Mouse (Mus musculus) lung, postnatal 4 days (tissue): ENCODE results near the gene Ajm1.

Experiments
- DNase-seq, 2 experiments: peaks; one replicate each; pipeline ENCODE4 v3.0.0; 2021

Gene Ajm1

DNA sequence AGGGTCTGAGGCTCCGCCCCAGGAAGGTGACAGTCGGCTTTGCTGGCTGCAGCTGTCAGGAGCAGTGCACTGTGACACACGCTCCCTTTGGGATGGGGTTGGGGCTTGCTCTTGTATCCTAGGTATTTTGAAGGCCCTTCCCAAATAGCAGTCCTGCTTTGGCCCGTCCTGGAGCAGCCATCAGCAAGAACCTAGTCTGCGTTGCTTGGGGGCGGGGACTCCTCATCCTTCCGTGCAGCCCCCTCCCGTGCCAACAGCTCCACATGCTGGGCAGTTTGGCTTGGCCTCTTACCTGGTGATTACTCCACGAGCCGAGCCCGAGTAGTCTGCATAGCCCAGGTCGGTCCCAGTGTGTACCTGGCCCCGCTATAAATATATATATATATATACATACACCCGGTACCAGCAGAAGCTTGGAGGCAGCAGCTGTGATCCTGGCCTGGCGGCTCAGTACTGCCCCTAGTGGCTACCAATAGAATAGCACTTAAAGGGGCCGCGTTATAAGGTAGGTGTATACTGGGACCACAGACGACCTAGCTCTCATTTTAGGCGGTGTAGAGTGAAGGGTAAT, at the start of gene Ajm1:
Ajm1 (minus strand) TSS at position 464 of the 571 bp plus-strand sequence.
- peak; percentile 71 to 78 for DNase-seq

DNA sequence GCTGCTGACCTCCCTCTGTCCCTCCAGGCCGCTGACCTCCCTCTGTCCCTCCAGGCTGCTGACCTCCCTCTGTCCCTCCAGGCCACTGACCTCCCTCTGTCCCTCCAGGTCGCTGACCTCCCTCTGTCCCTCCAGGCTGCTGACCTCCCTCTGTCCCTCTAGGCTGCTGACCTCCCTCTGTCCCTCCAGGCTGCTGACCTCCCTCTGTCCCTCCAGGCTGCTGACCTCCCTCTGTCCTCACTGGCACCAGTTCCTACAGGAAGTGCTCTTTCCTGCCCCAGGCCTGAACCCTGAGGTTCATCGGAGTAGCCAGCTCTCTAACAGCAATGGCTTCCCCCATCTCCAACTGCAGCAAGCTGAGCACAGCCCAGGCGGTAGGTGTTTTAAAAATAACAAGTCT, 47.2 kb upstream of the Ajm1 start:
- DNase-seq, result no peak

DNA sequence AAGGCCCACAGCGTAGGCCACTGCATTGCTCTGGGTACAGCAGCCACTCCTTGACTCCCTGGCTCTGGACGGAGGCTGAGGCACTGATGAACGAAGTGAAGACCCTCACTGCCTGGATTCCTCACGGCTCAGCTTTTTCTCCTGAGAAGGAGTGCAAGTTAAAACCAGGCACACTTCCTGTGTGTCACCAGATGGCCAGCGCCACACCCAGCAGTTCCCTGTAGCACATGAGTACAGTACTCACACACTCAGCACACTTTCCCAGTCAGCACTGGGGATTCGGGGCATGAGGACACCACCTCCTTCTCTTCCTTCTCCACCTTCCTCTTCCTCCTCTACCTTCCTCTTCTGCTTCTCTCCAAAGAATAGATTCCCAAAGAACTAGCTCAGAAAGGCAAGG, 46.3 kb upstream of the Ajm1 start, which contains the start of gene Fcna:
Fcna (minus strand) TSS at position 220 of the 400 bp plus-strand sequence.
- no peak for DNase-seq

DNA sequence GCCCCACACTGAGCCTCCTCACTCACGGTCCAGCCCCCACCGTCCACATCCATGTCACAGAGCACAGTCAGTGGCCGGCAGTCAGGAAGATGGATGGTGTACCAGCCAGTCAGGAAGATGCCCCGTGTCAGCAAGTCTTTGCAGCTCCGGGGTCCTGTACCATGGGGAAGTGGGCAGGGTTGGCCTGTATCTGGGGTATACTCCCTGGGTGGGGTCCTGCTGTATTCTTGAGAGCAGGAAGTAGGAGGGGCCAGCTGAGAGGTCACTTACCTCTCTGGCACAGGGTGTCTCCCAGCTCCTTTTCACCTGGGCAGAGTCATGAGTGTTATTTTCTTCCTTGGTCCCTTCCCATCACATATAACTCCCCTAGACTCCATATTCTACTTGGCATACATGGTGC, 44.4 kb upstream of the Ajm1 start:
- no peak for DNase-seq

DNA sequence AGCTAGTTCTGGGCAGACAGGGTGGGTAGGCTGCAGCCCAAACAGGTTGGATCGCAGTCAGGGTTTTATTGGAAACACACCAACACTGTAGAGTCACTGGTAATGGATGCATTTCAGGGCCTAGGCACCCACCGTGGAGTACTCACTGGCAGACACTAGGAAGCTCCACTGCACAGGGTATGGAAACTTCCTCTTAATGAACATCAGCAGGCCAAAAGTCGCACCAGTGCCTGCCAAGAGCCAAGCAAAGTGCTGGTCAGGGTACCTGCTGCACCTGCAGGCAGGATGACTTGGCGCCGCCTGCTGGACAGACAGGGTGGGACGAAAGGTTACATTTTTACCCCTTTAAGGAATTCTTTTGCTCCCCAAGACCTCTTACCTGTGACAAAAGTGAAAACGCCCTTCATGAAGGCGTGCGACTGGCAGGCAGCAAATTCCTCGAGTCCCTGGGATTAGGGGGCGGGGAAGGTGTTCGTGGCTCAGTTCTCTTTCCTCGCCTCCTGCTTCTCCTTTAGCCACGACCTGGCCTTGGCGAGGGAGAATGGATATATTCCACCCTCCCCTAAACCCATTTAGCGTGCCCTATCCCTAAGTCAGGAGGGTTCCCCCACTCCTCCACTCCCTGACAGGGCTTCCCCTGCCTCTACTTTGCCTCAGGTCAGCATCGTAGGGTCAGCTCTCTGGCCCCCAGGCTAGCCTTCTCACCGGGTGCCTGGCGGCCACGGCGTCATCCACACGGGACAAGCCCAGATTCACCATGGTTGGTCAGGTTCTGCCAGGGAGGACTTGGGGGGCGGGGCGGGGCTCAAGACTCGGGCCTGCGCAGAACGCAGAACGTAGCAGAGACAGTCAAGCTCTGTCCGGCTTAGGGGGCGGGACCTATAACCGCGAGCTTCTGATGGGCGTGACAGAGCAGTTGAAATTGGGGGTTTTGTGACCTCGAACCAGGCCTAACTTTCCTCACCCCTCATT, 40.0 kb upstream of the Ajm1 start, which contains the start of gene Tmem141:
Tmem141 (minus strand) TSS at position 777 of the 972 bp plus-strand sequence.
- peak; percentile 92 to 94 for DNase-seq

DNA sequence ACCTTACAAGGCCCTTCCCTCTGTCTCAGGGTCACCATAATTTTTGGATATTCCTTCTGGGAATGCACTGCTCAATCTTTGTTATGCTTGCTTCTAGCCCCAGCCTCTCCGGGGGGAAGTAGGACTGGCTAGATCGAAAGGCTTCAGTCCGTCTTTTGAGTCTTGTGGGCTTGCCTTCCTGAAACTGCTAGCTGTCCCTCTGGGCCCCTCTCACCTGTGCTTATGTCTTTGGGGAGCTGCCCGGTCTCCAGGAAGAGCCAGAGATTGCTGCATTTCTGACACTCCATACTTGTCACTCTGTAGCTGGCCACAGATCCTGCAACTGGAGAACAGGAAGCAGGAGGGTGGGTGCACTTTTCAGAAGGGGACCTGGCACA, 39.3 kb upstream of the Ajm1 start:
- no peak for DNase-seq

DNA sequence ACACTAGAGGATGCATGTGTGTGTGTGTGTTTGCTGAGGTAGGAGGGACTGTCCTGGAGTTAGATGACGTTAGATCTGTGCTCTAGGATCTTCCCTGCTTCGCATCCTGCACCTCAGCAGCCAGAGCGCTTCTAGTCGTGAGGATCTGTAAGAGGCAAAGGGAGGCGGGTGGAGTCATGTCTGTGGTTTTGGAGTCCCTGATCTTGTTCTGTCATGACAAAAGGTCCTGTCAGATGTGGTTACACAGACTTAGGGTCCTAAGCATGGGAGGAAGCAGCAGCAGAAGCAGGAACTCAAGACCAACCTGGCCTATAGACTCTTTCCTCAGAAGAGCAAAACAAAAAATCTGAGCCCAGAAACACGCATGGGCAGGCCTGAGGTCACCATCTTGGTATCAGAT, 38.8 kb upstream of the Ajm1 start:
- DNase-seq, result no peak

DNA sequence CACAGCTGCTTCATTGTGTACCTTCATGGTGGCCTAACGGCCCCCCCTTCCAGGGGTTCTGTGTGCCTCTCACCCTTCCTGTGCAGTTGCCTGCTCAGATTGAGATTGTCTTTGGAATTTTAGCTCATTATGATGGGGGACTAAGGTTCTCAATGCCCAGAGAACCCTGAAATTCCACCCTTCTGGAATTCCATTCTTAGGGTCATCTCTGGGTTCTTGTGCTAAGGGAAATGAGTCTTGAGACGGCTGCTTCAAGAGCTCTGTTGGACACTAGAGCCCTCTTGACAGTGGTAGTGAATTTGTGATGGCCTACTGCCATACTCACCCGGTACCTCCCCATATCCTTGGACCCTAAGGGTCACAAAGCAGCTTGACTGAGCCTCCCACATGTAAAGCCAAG, 36.0 kb upstream of the Ajm1 start, which contains the start of gene Ccdc183:
Ccdc183 (minus strand) TSS at position 101 of the 400 bp plus-strand sequence.
- DNase-seq, result no peak

DNA sequence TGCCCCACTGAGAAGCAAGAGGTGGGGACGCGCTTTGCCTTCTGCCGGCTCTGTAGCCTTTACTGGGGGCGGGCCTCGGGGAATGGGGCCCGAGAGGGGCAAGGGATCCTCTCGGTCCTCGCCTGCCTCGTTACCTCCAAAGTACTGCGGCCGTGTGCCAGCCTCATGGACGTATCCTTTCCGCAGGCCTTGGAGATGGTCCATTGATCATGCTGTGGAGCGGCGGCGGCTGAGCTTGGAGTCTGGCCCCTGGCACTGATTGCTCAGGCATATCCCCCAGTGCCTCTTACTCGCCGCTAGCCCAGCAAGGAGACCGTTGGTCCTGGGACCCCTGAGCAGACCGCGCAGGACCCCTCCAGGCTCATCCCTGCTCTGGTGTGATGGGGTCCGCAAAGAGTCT, 34.8 kb upstream of the Ajm1 start:
- no peak for DNase-seq

DNA sequence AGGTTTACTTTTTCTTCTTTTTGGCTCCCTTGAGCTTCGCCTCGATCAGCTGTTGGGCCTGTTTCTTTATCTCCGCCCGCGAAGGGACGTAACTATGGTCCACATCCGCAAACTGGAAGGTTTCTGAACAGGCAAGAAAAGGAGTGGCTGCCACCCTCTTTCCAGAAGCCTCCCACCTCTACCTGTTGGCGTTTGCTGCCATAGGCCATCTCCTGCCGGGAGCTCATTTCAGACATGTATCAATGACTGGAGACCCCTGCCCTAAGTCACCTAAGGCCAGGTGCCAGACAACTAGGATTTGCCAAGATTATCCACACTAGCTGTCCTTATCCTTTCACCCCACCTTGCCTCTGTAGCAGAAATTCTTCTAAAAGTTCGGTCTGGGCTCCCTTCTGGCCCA, 27.1 kb upstream of the Ajm1 start:
- no peak for DNase-seq

DNA sequence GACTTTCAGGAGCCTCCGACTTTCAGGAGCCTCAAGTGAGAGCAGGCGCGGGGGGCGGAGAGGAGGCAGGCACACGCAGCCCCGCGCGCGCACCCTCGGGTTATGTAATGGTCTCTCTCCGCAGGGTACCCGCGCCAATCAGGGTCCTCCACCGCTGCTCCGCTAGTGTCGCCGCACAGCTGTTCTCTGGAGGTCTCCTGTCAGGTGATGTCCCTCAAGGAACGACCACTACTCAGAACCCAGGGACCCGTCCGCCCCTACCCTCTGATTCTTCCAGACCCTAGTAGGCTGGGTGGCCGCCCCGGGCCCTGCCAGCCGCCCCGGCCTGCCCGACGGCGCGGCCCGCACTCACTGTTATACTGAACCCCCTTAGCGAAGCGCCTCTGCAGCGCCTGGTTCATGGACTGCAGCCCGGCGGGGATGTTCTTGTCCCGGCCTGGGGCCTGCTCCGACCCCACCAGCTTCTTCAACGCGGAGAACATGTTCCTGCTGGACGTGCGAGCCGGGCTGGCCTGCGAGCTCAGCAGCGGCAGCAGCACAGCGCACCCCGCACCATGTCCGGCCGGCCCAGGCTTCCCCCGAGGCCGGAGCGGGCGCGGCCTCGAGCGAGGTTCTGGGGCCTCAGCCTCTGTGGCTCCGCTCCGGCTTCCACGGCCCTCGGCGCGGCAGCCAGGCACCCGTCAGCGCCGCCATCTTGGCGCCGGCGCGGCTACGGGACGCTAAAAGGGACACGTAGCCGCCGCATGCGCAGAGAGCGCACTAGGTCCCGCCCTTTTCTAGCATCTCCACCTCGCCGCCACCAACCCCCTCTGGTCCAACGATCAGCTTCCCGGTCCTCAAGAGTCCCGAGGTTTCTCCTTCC, 26.4 kb upstream of the Ajm1 start, which contains the start of gene Rabl6:
Rabl6 (minus strand) TSS at position 761 of the 862 bp plus-strand sequence.
- DNase-seq, result peak; percentile 92 to 93

DNA sequence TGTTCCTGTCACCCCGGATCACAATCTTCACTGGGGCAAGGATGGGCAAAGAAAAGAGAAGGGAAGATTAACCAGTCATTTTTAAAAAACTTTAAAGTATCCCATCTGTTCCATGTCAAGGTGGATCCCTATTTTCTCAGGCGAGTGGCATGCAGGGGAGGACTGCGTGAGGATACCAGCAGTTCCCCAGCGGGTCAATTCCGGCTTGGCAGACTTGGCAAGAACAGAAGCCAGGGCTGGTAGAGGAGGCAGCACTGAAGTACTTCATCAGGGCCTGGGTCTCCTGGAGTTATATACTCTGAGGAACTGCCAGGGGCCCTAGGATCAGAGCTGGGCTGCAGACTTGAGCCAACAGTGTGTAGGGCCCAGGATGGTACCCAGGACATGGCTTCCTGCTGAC, 21.0 kb upstream of the Ajm1 start:
- DNase-seq, result no peak

DNA sequence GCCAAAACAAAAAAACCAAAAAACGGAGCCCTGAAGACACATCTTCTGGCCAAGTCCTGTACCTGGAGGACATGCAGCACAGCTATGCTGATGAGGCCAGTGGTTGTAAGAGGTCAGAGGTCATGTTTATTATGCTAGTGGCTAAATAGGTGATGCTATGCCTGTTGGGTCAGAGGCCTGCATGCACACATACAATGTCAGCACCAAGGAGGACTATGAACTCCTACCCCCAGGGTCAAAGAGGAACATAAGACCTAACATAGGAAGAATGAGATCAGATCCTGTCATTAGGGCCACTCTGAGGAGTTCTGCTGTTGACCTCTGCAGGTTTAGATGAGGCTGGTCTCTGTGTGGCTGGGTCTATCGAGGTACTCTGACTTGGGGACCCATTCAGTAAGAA, 18.5 kb upstream of the Ajm1 start:
- DNase-seq, result no peak

DNA sequence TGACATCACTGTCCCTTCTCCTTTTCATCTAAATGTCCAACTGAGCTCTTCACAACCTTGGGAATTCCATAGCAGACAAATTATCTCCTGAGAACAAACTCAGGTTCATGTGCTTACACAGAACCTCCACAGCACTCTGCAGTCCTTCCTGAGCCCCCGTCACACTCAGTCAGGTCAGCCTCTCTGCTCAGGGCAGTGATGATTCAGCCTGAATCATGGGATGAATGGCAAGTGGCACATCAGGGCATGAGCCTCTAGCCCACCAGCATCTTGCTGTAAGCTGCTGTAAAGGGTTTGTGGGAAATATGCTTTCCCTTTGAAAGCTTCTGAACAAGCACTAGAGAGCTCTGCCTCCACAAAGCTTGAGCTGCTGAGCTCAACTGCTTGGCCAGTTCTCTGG, 17.2 kb upstream of the Ajm1 start:
- DNase-seq, result no peak

DNA sequence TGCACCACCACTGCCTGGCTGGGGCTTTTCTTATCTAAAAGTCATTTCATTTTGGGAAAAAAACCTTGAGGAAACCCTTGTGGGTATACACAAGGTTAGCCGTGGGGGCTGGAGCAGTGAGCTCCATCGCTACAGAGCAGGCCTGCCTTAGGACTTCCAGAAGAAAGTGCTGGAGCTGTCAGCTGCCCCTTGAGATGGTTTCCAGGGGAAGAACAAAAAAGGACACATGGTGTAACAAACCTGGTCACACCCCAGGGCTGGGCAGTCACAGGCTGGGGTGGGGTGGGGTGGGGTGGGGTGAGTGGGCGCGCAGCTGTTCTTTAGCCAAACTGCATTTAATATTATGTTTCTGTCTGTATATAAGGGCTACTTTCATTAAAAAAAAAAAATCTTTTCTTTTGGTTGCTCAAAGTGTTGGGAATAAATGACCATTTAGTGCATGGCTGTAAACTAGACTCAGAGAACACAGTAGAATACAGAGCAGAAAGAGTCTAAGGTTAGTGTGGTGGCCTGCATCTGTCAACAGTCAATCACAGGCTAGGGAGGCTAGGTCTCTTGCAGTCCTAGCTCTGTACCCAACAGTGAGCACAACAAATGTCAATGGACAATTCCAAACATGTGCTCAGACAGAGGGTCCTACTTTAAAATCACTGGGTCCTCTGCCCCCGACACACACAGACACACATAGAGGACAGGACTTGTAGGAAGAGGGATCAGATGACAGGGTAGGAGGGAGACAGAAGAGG, 15.4 kb upstream of the Ajm1 start:
- no peak for DNase-seq

DNA sequence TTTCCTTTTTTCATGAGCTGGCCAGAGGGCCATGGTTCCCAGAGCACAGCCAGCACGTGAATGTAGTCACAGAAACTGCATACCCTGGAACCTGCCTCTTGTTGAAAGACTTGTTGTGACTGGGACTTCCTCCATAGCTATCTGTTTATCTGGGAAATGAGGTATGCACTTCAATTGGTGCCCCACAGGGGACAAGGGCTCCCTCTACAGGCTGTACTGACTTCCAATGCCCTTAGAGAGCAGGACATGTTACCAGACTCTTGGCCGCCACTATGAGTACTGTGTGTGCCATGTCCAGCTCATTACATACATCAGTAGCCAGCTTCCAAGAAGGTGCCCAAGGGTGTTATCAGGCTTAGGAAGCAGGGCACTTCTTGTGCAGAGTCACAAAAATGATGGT, 10.3 kb upstream of the Ajm1 start:
- DNase-seq, result peak in 1 of 2 experiments; percentile 39

DNA sequence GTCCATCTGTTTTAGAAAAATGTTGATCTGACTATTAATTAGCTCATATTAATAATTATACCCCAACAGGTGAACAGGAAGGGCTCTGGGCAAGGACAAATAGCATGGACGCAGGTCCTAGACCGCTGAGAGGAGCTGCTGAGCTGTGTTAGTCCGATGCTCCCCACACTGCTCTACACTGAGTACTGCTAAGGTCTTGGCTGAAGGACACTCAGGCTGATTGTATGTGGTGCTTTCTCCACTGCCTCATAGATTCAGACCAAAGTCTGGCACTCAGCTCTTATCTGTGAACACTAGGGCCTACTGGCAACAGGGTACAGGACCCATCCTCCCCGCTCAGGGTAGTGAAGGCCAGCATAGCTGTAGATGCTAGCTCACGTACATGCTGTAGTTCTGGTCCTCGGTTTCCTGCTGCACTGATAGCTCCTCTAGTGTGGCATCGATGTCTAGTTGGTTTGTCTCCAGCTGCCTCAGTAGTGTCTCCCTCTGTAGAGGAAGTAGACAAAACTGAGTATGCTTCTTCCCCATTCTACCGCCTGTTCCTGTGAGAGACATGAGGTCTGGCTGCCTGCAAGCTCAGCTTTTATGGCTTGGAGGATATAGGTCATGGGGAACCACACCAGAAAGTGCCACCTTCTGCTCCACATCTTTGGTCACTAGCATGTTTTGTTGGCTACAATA, 6.8 kb upstream of the Ajm1 start:
- no peak for DNase-seq

DNA sequence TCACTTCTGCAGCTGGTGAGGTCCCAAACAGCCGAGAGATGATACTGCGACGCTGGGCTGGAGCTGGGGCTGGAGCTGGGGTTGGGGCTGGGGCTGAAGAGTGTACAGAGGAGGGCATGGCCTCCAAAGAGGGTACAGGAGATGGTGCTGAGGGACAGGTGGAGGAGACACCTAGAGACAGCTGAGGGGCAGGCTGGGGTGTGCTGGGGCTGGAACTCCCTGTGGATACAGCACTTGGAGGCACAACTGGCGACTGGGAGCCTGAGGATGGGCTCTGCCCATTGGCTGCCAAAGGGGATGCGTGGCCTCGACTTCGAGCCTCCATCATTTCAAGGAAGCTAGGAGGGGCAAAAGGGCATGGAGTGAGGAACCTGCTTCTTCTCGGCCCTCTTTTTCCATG, 5.7 kb upstream of the Ajm1 start:
- no peak for DNase-seq

DNA sequence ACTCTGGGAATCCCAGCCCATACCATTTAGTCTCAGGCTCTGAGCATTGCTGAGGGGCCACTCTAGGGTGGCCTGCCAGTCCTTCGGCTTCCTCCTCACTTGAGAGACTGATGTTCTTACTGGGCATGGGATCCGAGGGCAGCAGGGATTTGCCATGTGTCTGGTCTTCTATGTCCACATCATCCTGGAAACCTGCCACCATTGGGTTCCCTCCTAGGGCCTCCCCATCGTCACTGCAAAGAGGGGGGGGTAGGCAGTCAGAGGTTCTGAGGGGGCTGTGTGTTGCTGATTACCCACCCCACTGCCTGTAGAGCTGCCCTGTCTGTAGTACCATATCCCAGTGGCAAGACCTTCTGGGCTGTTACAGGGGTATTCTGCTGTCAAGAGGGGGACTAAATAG, 4.0 kb upstream of the Ajm1 start:
- no peak for DNase-seq

DNA sequence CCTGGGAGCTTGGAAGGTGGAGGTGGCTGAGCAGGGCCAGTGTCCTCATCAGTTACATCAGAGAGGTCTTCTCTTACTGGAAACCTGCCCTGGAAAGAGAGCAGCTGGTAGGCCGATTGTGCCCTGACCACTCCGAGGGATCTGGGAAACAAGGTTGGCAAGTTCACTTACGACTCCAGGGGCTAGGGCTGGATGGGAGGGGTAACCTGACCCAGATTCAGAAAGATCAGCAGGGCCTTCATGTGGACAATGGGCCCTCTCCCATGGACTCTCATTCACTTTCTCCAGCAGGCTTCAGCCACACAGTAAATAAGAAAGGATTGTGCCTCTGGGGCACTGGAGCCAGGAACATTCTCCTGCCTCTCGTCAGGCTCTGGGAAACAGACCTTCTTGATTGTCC, 3.3 kb upstream of the Ajm1 start:
- no peak for DNase-seq

DNA sequence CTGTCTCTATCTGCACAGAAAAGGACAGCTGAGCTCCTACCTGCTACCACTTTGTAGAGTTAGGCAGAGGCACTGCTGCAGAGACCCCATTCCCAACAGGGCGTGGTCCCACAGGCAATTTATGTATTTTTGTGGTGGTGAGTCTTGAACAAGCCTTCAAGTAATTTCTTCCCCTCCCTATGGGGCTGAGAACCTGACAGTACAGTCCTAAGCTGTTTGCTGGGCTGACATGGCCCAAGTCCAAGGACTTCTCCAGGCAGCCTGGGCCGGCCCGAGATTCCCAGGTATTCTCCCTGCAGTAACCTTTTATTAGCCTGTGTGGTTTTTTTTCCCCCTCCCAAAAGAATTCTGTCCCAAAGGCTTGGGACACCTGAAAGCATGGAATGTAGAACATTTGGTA, 2.6 kb upstream of the Ajm1 start:
- no peak for DNase-seq

DNA sequence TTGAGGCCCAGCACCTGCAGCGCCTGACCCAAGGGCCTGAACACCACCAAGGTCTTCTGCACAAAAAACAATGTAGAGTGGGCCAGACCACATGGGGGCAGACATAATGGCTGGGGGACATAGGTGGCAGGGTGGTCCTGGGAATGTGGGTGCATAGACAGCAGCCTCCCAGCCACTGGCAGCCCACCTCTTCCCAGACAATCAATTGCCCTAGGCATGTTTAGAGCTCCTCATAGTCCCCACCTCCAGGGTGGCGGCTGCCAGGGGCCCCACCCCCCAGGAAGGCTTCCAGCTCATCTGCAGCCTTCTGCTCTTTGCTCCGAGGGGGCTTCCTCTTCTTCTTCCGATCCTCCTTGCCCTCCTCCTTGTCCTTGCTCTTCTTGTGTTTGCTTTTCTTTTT, 2.0 kb upstream of the Ajm1 start:
- no peak for DNase-seq
